Mouse (Mus musculus) midbrain, postnatal 0 days (tissue): Measurements from ENCODE around the gene 4833427G06Rik. TPM values are rescaled to one million over a fixed set of nuclear protein-coding genes. Genes with fewer than 3 reads are reported as not detected.
A peak's percentile ranks its signal among the peaks of the same experiment; 100 is the strongest.

Experiments
- ATAC-seq: fragments of 200-750 bp; cut with Nextera tagmentation; 2 replicates; pipeline ENCODE4 v1.8.0; 2017; ENCODE audit warnings: moderate number of reproducible peaks, mild to moderate bottlenecking, moderate TSS enrichment, moderate library complexity; ENCODE audit not compliant: low FRiP score
- DNase-seq: peaks from one replicate; pipeline ENCODE4 v3.0.0-alpha.2; 2015; ENCODE audit warnings: low spot score
- H3K27ac ChIP-seq: fragments of 300-500 bp; sonication (generic); 2 replicates; pipeline ENCODE4 v1.5.1; 2014; ENCODE audit warnings: low read depth, mild to moderate bottlenecking, low read length, mixed read lengths
- H3K27me3 ChIP-seq: fragments of 300-500 bp; sonication (generic); 2 replicates; pipeline ENCODE4 v1.6.1; 2014; ENCODE audit warnings: low read length, control low read depth, mixed read lengths; ENCODE audit not compliant: insufficient read depth
- H3K36me3 ChIP-seq: fragments of 300-500 bp; sonication (generic); 2 replicates; pipeline ENCODE4 v1.6.1; 2014; ENCODE audit warnings: low read length, control low read depth, mixed read lengths; ENCODE audit not compliant: insufficient read depth
- H3K4me1 ChIP-seq: fragments of 300-500 bp; sonication (generic); 2 replicates; pipeline ENCODE4 v1.6.1; 2014; ENCODE audit warnings: mild to moderate bottlenecking, control low read depth, antibody characterized with exemption, low read length, mixed read lengths; ENCODE audit not compliant: insufficient read depth
- H3K4me2 ChIP-seq: fragments of 300-500 bp; sonication (generic); 2 replicates; pipeline ENCODE4 v1.6.1; 2014; ENCODE audit warnings: low read depth, mild to moderate bottlenecking, low read length, mixed read lengths; ENCODE audit not compliant: poor library complexity, severe bottlenecking
- H3K4me3 ChIP-seq: fragments of 300-500 bp; sonication (generic); 2 replicates; pipeline ENCODE4 v1.5.1; 2014; ENCODE audit warnings: low read depth, mild to moderate bottlenecking, low read length, moderate library complexity
- H3K9ac ChIP-seq: fragments of 300-500 bp; sonication (generic); replicated peaks from 2 replicates; pipeline ENCODE4 v1.6.1; 2014; ENCODE audit warnings: mild to moderate bottlenecking, low read length, moderate library complexity, mixed read lengths; ENCODE audit not compliant: poor library complexity, severe bottlenecking
- H3K9me3 ChIP-seq: fragments of 300-500 bp; sonication (generic); 2 replicates; pipeline ENCODE4 v1.6.1; 2016; ENCODE audit warnings: low read length, control low read depth
- CTCF ChIP-seq: IDR thresholded peaks from 2 replicates; pipeline ENCODE4 v1.5.1; 2016; ENCODE audit warnings: antibody characterized with exemption, mild to moderate bottlenecking
- WGBS: fragments of 180-500 bp; shearing (Covaris S2); extraction: QIAGEN DNeasy Blood & Tissue Kit; methylation state at CpG from one replicate; pipeline ENCODE4 v1.1.7; 2014; 5-methylcytosine and 5-hydroxymethylcytosine counted together
- polyA plus RNA-seq: library from polyadenylated mRNA; unstranded; fragments of >200 nt; fragmentation: Nextera tagmentation; extraction: Ambion mirVana; gene quantifications from 2 replicates; pipeline ENCODE4 v1.2.1, GENCODE M21; 2015
- total RNA-seq: library from RNA; depleted of rRNA; stranded (reverse); fragments of >200 nt; gene quantifications from 2 replicates; pipeline ENCODE4 v1.2.3, GENCODE M21; 2014

The 4833427G06Rik gene
- total and polyA plus RNA-seq, 2 experiments from 2014 or later = 0.80 TPM; not detected in 1

GRCm38 (mm10) chr9:51103808-51104514 lies 2.1 kb upstream of the 4833427G06Rik start:
- peaks cover 5% of the 10 kb centered on the region; the same call in 1 of the 2 replicates for H3K4me1 ChIP-seq
- DNase-seq (peak; percentile 33), ATAC-seq (peak; percentile 74)
- peak overlapping the region; percentile 63 for H3K4me3 ChIP-seq
- H3K27me3 ChIP-seq = no peaks in the 10 kb centered on the region
- H3K9me3 ChIP-seq = no peaks in the 10 kb centered on the region
- 11% methylated on average over 29 of the region's 30 CpGs for WGBS
- H3K4me2 ChIP-seq = peak overlapping the region; percentile 100
- no peaks in the 10 kb centered on the region for H3K36me3 ChIP-seq
- H3K27ac ChIP-seq = no peak overlapping the region
- H3K9ac ChIP-seq = peak overlapping the region; percentile 58
- no peak for TF ChIP-seq CTCF

DNA sequence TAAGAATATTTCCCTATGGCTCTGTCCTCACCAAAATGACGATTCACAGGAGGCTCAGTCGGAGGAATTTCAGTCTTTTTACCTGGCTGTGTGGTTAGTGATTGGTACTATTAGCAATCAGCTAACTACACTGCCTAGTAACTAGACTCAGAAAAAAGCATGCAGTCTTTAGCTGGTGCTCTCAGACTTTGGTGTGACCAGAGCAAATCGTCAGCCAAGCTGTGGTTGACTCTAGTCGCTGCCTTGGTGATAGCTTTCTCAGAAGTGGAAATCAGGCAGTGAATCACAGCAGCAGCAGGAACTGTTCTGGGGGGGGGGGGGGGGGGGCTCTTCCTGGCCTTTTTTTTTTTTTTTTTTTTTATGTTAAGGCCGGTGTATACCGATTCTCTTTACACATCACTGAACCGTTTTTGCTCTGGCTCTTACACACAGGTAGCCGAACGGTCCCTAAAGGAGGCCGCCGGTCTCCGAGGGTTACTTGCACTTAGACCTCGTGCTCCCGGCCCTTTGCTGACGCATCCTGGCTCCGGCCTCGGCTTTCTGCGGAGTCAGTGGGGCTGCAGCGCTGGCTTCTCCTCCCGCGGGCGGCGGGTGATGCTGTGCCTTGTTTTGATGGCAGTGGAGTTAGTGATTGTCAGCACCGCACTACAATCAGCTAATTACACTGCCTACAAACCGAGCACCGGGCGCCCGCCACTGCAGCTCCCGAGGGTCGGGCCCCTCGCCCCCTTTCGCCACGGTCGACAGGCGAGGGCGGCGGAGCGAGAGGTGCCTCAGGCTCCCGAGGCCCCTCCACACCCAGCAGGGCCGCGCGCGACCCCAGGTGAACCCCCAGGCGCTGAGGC lies 1.3 kb upstream of the 4833427G06Rik start:
- Histone ChIP-seq H3K27ac (no peak overlapping the region), H3K4me1 (peaks cover 5% of the 10 kb centered on the region; the same call in 1 of the 2 replicates), H3K9ac (peak overlapping the region; percentile 58), H3K36me3 (no peaks in the 10 kb centered on the region), H3K4me3 (peak overlapping the region; percentile 63), H3K9me3 (no peaks in the 10 kb centered on the region), H3K4me2 (peak overlapping the region; percentile 100), H3K27me3 (no peaks in the 10 kb centered on the region)
- peak; percentile 65 for ATAC-seq
- DNase-seq = peak; percentile 51
- WGBS = 2% methylated on average over 43 of the region's 44 CpGs
- no peak for TF ChIP-seq CTCF

DNA sequence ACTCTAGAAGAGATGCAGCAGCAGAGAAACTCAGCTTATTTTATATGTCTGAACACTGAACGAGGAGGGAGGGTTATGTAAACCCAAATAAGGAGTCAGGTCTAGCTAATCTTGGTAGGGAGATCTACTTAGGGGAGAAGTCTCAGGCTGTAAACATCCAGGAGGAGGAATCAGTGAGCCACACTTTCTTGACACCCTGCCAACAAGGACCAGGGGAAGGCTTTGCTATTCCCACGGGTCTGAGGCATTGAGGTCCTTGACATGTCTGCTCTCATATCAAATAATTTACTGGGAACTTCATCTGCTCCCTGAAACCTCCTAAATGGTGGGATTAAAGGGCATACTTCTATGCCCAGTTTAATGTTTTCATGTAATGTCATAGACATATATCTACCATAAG lies 5.6 kb downstream of the 4833427G06Rik start:
- TF ChIP-seq CTCF = no peak
- H3K36me3 ChIP-seq = no peaks in the 10 kb centered on the region

GRCm38 (mm10) chr9:51093697-51094096 lies 8.2 kb downstream of the 4833427G06Rik start:
- Histone ChIP-seq H3K9me3 (no peaks in the 10 kb centered on the region), H3K36me3 (no peaks in the 10 kb centered on the region), H3K4me3 (no peak overlapping the region), H3K27ac (no peak overlapping the region), H3K4me1 (no peaks in the 10 kb centered on the region), H3K27me3 (no peaks in the 10 kb centered on the region), H3K4me2 (no peak overlapping the region), H3K9ac (no peak overlapping the region)
- no peak for DNase-seq
- 78% methylated on average over 5 of the region's 5 CpGs for WGBS
- ATAC-seq = no peak
- TF ChIP-seq CTCF = no peak

More for the DNA sequence above, 5.6 kb downstream of the 4833427G06Rik start:
- H3K27me3 ChIP-seq = no peaks in the 10 kb centered on the region
- no peak overlapping the region for H3K27ac ChIP-seq
- no peak for ATAC-seq
- no peaks in the 10 kb centered on the region for H3K9me3 ChIP-seq
- H3K4me3 ChIP-seq = no peak overlapping the region
- H3K9ac ChIP-seq = no peak overlapping the region
- H3K4me2 ChIP-seq = no peak overlapping the region
- H3K4me1 ChIP-seq = no peaks in the 10 kb centered on the region
- no peak for DNase-seq
- WGBS = 65% methylated on average over 2 of the region's 2 CpGs

- H3K9ac ChIP-seq = no peak overlapping the region
- H3K9me3 ChIP-seq = no peaks in the 10 kb centered on the region
- H3K4me2 ChIP-seq = no peak overlapping the region
- H3K4me1 ChIP-seq = 0 out of 2 replicates have a peak, but pooled peaks cover 1% of the 10 kb centered on the region
- peaks cover 9% of the 10 kb centered on the region; the same call in 1 of the 2 replicates for H3K27me3 ChIP-seq
- DNase-seq (no peak), ATAC-seq (no peak)
- no peak overlapping the region for H3K27ac ChIP-seq
- no peak overlapping the region for H3K4me3 ChIP-seq
- WGBS = 83% methylated on average over 5 of the region's 5 CpGs
- H3K36me3 ChIP-seq = no peaks in the 10 kb centered on the region
- no peak for TF ChIP-seq CTCF
Measured at GRCm38 (mm10) chr9:51081614-51082013, 20.3 kb downstream of the 4833427G06Rik start.
